ENCODE assay signal across 23 mouse cellular contexts in genomic region chr6:143008865-143009264, GRCm38 (mm10). TPM values are rescaled to one million over a fixed set of nuclear protein-coding genes. Genes with fewer than 3 reads are reported as not detected.
A peak's percentile ranks its signal among the peaks of the same experiment; 100 is the strongest.
DNase-seq lines count a peak whose midpoint lies in the region; ATAC-seq and TF ChIP-seq lines count a peak whose summit lies in the region.
"Had no signal": no experiment of that assay in that cellular context is flagged by ENCODE, and none has a peak within 500 bp of the region (broad histone marks: within the 10 kb centered on the region; RNA-seq: fewer than 3 reads in every experiment).

No protein-coding gene starts in this region.

- in situ Hi-C loops in ES-E14 (cut with MboI; ENCODE audit: low sequenced_read_pairs in 2 of 2, unreplicated experiment in 2 of 2) = no loop called here

- H3K4me3 ChIP-seq in hindbrain, embryonic 14.5 days (replicated peaks; ENCODE audit: low read length) = no peak overlapping the region
- no peak overlapping the region for H3K4me3 ChIP-seq in hindbrain, embryonic 13.5 days
- no peak overlapping the region for H3K4me3 ChIP-seq in midbrain, embryonic 13.5 days (replicated peaks)
- H3K4me3 ChIP-seq in midbrain, postnatal 0 days (ENCODE audit: low read depth, low read length) = no peak overlapping the region
- H3K4me3 ChIP-seq in ES-E14 (ENCODE audit: insufficient read depth in 1 of 2, low read depth in 1 of 2, low read length in 2 of 2, poor library complexity in 1 of 2, severe bottlenecking in 1 of 2) = no peak overlapping the region
- H3K4me3 ChIP-seq: embryonic facial prominence, embryonic 15.5 days; erythroblast, embryonic 14.5 days; forebrain, embryonic 10.5 days; gastrocnemius, adult 2 months; heart, embryonic 15.5 days; hindbrain, embryonic 15.5 days had no signal

- no peaks in the 10 kb centered on the region for H3K4me1 ChIP-seq in hindbrain, embryonic 14.5 days (replicated peaks; ENCODE audit: control insufficient read depth, insufficient read depth, low read length)
- no peaks in the 10 kb centered on the region for H3K4me1 ChIP-seq in hindbrain, embryonic 13.5 days (replicated peaks)
- no peaks in the 10 kb centered on the region for H3K4me1 ChIP-seq in midbrain, embryonic 13.5 days (replicated peaks)
- no peaks in the 10 kb centered on the region for H3K4me1 ChIP-seq in midbrain, postnatal 0 days (ENCODE audit: insufficient read depth, low read length)
- H3K4me1 ChIP-seq in ES-E14 (ENCODE audit: control insufficient read depth in 2 of 2, insufficient read depth in 2 of 2, low read length in 2 of 2, poor library complexity in 1 of 2) = peaks cover 7 to 12% of the 10 kb centered on the region in 2 experiments
- H3K4me1 ChIP-seq: embryonic facial prominence, embryonic 15.5 days; forebrain, embryonic 10.5 days; heart, embryonic 15.5 days; hindbrain, embryonic 15.5 days had no signal

- H3K4me2 ChIP-seq in hindbrain, embryonic 14.5 days (replicated peaks) = no peak overlapping the region
- no peak overlapping the region for H3K4me2 ChIP-seq in hindbrain, embryonic 13.5 days
- no peak overlapping the region for H3K4me2 ChIP-seq in midbrain, embryonic 13.5 days (replicated peaks)
- no peak overlapping the region for H3K4me2 ChIP-seq in midbrain, postnatal 0 days (ENCODE audit: low read depth, low read length, poor library complexity, severe bottlenecking)
- H3K4me2 ChIP-seq: embryonic facial prominence, embryonic 15.5 days; heart, embryonic 11.5 days; heart, embryonic 15.5 days; hindbrain, embryonic 15.5 days had no signal

- H3K36me3 ChIP-seq in hindbrain, embryonic 14.5 days (replicated peaks; ENCODE audit: control insufficient read depth, insufficient read depth) = peaks cover 52% of the 10 kb centered on the region
- H3K36me3 ChIP-seq in hindbrain, embryonic 13.5 days = peaks cover 55% of the 10 kb centered on the region
- peaks cover 49% of the 10 kb centered on the region for H3K36me3 ChIP-seq in midbrain, embryonic 13.5 days
- peaks cover 35% of the 10 kb centered on the region for H3K36me3 ChIP-seq in midbrain, postnatal 0 days (ENCODE audit: insufficient read depth, low read length)
- H3K36me3 ChIP-seq in ES-E14 (ENCODE audit: control insufficient read depth, insufficient read depth, low read length, poor library complexity, severe bottlenecking) = peaks cover 12% of the 10 kb centered on the region
- H3K36me3 ChIP-seq: heart, embryonic 15.5 days had no signal

- no peaks in the 10 kb centered on the region for H3K27me3 ChIP-seq in hindbrain, embryonic 14.5 days (ENCODE audit: control insufficient read depth, insufficient read depth, low read length)
- H3K27me3 ChIP-seq in hindbrain, embryonic 13.5 days = no peaks in the 10 kb centered on the region
- no peaks in the 10 kb centered on the region for H3K27me3 ChIP-seq in midbrain, embryonic 13.5 days
- no peaks in the 10 kb centered on the region for H3K27me3 ChIP-seq in midbrain, postnatal 0 days (ENCODE audit: insufficient read depth, low read length)
- H3K27me3 ChIP-seq: embryonic facial prominence, embryonic 15.5 days; heart, embryonic 15.5 days; hindbrain, embryonic 15.5 days had no signal

- no peak for TF ChIP-seq CTCF in midbrain, postnatal 0 days (IDR thresholded peaks at IDR 0.05)

- H3K27ac ChIP-seq in hindbrain, embryonic 14.5 days = no peak overlapping the region
- H3K27ac ChIP-seq in hindbrain, embryonic 13.5 days = no peak overlapping the region
- H3K27ac ChIP-seq in midbrain, embryonic 13.5 days = no peak overlapping the region
- no peak overlapping the region for H3K27ac ChIP-seq in midbrain, postnatal 0 days (ENCODE audit: low read depth, low read length)
- no peak overlapping the region for H3K27ac ChIP-seq in ES-E14 (ENCODE audit: insufficient read depth, low read depth, low read length, poor library complexity, severe bottlenecking)
- H3K27ac ChIP-seq: embryonic facial prominence, embryonic 15.5 days; forebrain, embryonic 10.5 days; gastrocnemius, adult 2 months; heart, embryonic 15.5 days; hindbrain, embryonic 15.5 days had no signal

- no peak for DNase-seq in hindbrain, embryonic 14.5 days (ENCODE audit: low spot score)
- no peak for DNase-seq in midbrain, postnatal 0 days (ENCODE audit: low spot score)
- DNase-seq in ES-E14 (ENCODE audit: low read depth, low spot score) (peak; percentile 47), ZHBTc4 (ENCODE audit: low read depth, low spot score) (peak; percentile 90)
- no peak for DNase-seq in kidney, adult 9 months
- DNase-seq: adrenal gland, postnatal 10 days; cerebellum, adult 11 months; cerebellum, adult 8-10 months; cerebellum, postnatal 14 days; embryo, embryonic 11 days; gastrocnemius, adult 2 months; gastrocnemius, postnatal 36 days; heart, adult 11 months; heart, postnatal 14 days had no signal

- peak; percentile 47; the same call in 1 of the 2 replicates for ATAC-seq in hindbrain, embryonic 14.5 days (ENCODE audit: low FRiP score)
- ATAC-seq in hindbrain, embryonic 13.5 days (ENCODE audit: low FRiP score) = no peak
- 0 out of 2 replicates have a peak, but pooled peaks have one; percentile 9 for ATAC-seq in midbrain, embryonic 13.5 days
- ATAC-seq in midbrain, postnatal 0 days (ENCODE audit: low FRiP score) = no peak
- ATAC-seq: intestine, embryonic 16.5 days had no signal

- H3K9me3 ChIP-seq in hindbrain, embryonic 14.5 days (ENCODE audit: control insufficient read depth, low read length) = 0 out of 2 replicates have a peak, but pooled peaks cover 6% of the 10 kb centered on the region
- H3K9me3 ChIP-seq in hindbrain, embryonic 13.5 days = no peaks in the 10 kb centered on the region
- H3K9me3 ChIP-seq in midbrain, embryonic 13.5 days = no peaks in the 10 kb centered on the region
- H3K9me3 ChIP-seq in midbrain, postnatal 0 days (ENCODE audit: low read length) = no peaks in the 10 kb centered on the region
- H3K9me3 ChIP-seq in ES-E14 (ENCODE audit: control insufficient read depth, insufficient read depth, low read depth, low read length) = no peaks in the 10 kb centered on the region
- H3K9me3 ChIP-seq: embryonic facial prominence, embryonic 15.5 days; forebrain, embryonic 10.5 days; heart, embryonic 15.5 days; hindbrain, embryonic 15.5 days had no signal

- no peak overlapping the region for H3K9ac ChIP-seq in hindbrain, embryonic 14.5 days
- no peak overlapping the region for H3K9ac ChIP-seq in hindbrain, embryonic 13.5 days
- no peak overlapping the region for H3K9ac ChIP-seq in midbrain, embryonic 13.5 days (replicated peaks)
- no peak overlapping the region for H3K9ac ChIP-seq in midbrain, postnatal 0 days (replicated peaks; ENCODE audit: low read length, poor library complexity, severe bottlenecking)
- no peak overlapping the region for H3K9ac ChIP-seq in ES-E14 (ENCODE audit: insufficient read depth, low read depth, low read length, poor library complexity, severe bottlenecking)
- H3K9ac ChIP-seq: embryonic facial prominence, embryonic 15.5 days; heart, embryonic 15.5 days; hindbrain, embryonic 15.5 days had no signal

- WGBS in hindbrain, embryonic 14.5 days = 84% methylated on average over 5 of the region's 5 CpGs
- WGBS in hindbrain, embryonic 13.5 days = 82% methylated on average over 5 of the region's 5 CpGs
- WGBS in midbrain, embryonic 13.5 days = 84% methylated on average over 5 of the region's 5 CpGs
- WGBS in midbrain, postnatal 0 days = 84% methylated on average over 5 of the region's 5 CpGs

TF ChIP-seq in ES-E14, 5 proteins besides CTCF, POLR2A, EP300 and RAD21:
- no peak for TF ChIP-seq ZC3H11A (IDR thresholded peaks at IDR 0.05; ENCODE audit: borderline replicate concordance, low read depth, low read length)
TF ChIP-seq in ES-E14: peak in this region for 0.

RNA-seq across cellular contexts. Expression of gene St8sia1, which starts 44.6 kb away (rescaled TPM):
- polyA plus RNA-seq in hindbrain, embryonic 14.5 days (2014; fragmentation: Nextera tagmentation; extraction: Ambion mirVana) = 6.1 and 7.1 TPM in 2 replicates
- 7.6 and 7.7 TPM in 2 replicates for polyA plus RNA-seq in hindbrain, embryonic 13.5 days (2015; fragmentation: Nextera tagmentation; extraction: Ambion mirVana)
- polyA plus RNA-seq in midbrain, embryonic 13.5 days (2015; fragmentation: Nextera tagmentation; extraction: Ambion mirVana) = 8.0 and 8.4 TPM in 2 replicates
- 17.7 and 25.3 TPM in 2 replicates for total RNA-seq in midbrain, postnatal 0 days (2014; rRNA removed)
- 4.0 and 4.5 TPM in 2 replicates for polyA plus RNA-seq in midbrain, postnatal 0 days (2015; fragmentation: Nextera tagmentation; extraction: Ambion mirVana)
- total RNA-seq in ES-E14 (2012; rRNA removed) = 8.2 and 10.1 TPM in 2 replicates
- polyA plus RNA-seq: erythroblast, embryonic 14.5 days had no signal

Comparison
In these comparisons a context has a peak if more than half of its experiments do, and no peak if none do; other contexts are left out.
1. ATAC-seq: peak in hindbrain, embryonic 14.5 days (single experiment) and midbrain, embryonic 13.5 days (single experiment); none in hindbrain, embryonic 13.5 days (single experiment) and midbrain, postnatal 0 days (single experiment).
2. DNase-seq: peak in ES-E14 (single experiment) and ZHBTc4 (single experiment); none in hindbrain, embryonic 14.5 days (single experiment), midbrain, postnatal 0 days (single experiment) and kidney, adult 9 months (single experiment).